Mouse (Mus musculus) limb, embryonic 12.5 days (tissue): ENCODE measurements around the gene Fdxacb1. TPM values are rescaled to one million over a fixed set of nuclear protein-coding genes. Genes with fewer than 3 reads are reported as not detected.

ENCODE experiments used
- ATAC-seq: fragments of 200-750 bp; cut with Nextera tagmentation; 2 replicates; pipeline ENCODE4 v1.8.0; 2017; ENCODE audit warnings: low read depth, moderate TSS enrichment; ENCODE audit not compliant: insufficient number of reproducible peaks, insufficient read depth, low FRiP score, low TSS enrichment
- H3K27ac ChIP-seq: fragments of 300-500 bp; sonication (generic); 2 replicates; pipeline ENCODE4 v1.5.1; 2016; ENCODE audit warnings: mild to moderate bottlenecking, moderate library complexity
- H3K27me3 ChIP-seq: fragments of 300-500 bp; sonication (generic); 2 replicates; pipeline ENCODE4 v1.6.1; 2016; ENCODE audit warnings: mild to moderate bottlenecking, moderate library complexity
- H3K36me3 ChIP-seq: fragments of 300-500 bp; sonication (generic); 2 replicates; pipeline ENCODE4 v1.6.1; 2016; ENCODE audit warnings: mild to moderate bottlenecking, moderate library complexity
- H3K4me1 ChIP-seq: fragments of 300-500 bp; sonication (generic); replicated peaks from 2 replicates; pipeline ENCODE4 v1.6.1; 2016
- H3K4me2 ChIP-seq: fragments of 300-500 bp; sonication (generic); 2 replicates; pipeline ENCODE4 v1.6.1; 2016; ENCODE audit warnings: mild to moderate bottlenecking, moderate library complexity
- H3K4me3 ChIP-seq: fragments of 300-500 bp; sonication (generic); replicated peaks from 2 replicates; pipeline ENCODE4 v1.5.1; 2016; ENCODE audit warnings: mild to moderate bottlenecking
- H3K9ac ChIP-seq: fragments of 300-500 bp; sonication (generic); replicated peaks from 2 replicates; pipeline ENCODE4 v1.6.1; 2016; ENCODE audit warnings: mild to moderate bottlenecking, moderate library complexity
- H3K9me3 ChIP-seq: fragments of 300-500 bp; sonication (generic); 2 replicates; pipeline ENCODE4 v1.6.1; 2016; ENCODE audit warnings: mild to moderate bottlenecking, moderate library complexity
- WGBS: fragments of 180-500 bp; shearing (Covaris S2); methylation state at CpG from one replicate; pipeline ENCODE4 v1.1.7; 2016; 5-methylcytosine and 5-hydroxymethylcytosine counted together
- polyA plus RNA-seq: library from polyadenylated mRNA; unstranded; fragments of >200 nt; fragmentation: Nextera tagmentation; extraction: Ambion mirVana; gene quantifications from 2 replicates; pipeline ENCODE4 v1.2.1, GENCODE M21; 2016

The Fdxacb1 gene
- polyA plus RNA-seq, 1 experiment from 2014 or later: 10.9 TPM

DNA sequence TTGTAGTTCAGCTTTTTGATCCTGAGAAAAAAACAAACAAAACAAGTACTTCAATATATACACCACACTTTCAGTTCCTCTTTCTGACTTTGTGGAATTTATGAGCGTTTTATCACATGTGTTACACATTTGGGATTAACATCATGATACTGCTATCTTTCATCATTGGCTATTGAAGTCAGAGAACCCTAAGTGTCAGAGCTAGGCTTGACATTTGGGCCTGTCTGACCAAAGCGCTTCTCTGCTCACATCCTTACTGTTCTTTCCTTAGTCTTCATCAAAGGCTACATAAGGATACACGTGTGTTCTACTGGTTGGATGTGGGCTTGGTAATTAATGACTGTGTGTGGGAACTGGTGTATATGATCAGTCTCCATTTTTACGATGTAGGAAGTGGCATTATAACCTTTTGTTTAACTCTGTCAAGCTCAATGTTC lies 6.0 kb downstream of the Fdxacb1 start:
- no peak for ATAC-seq
- H3K27ac ChIP-seq: no peak overlapping the region
- peaks cover 8% of the 10 kb centered on the region for H3K36me3 ChIP-seq
- peak overlapping the region; percentile 69 for H3K4me2 ChIP-seq
- no peaks in the 10 kb centered on the region for H3K9me3 ChIP-seq
- H3K4me3 ChIP-seq: peak overlapping the region; percentile 93; the same call in 1 of the 2 replicates
- H3K4me1 ChIP-seq: peaks cover 13% of the 10 kb centered on the region
- 0 out of 2 replicates have a peak overlapping the region, but pooled peaks have one; percentile 90 for H3K9ac ChIP-seq
- WGBS: 65% methylated on average over 4 of the region's 4 CpGs
- no peaks in the 10 kb centered on the region for H3K27me3 ChIP-seq

DNA sequence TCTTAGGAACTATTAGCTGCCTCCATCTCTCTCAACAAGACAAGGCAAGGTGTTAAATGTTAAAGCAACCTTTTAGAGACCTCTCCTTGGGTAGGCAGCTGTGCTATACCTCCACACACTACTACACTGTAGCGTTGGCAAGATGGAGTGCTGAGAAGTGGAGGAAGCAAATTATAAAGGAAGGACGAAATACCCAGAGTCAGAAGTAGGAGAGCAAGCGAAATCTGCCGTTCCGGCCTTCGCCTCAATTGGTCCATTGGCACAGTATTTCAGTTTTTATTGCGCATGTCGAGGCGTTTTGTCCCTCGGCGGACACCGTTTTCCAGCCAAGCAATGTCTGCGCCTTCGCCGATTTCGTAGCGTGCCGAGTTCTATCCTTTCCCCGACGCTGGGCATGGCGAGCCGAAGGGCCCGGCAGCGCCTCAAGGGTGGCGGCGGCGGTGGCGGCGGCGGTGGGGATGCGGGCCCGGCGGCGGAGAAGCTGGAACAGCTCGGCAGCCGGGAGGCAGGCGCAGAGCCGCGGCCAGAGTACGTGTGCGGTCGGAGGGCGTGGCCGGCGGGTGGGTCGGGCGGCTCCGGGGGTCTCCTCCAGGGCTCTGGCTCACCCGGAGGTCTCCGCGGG lies 7.1 kb downstream of the Fdxacb1 start, which contains the start of the genes Alg9 and 1110032A03Rik:
TSS of gene Alg9 (plus strand) at position 29 of the 622 bp plus-strand sequence.
TSS of gene 1110032A03Rik (minus strand) at position 530 of the 622 bp plus-strand sequence.
- peak; percentile 72; the same call in 1 of the 2 replicates for ATAC-seq
- H3K27ac ChIP-seq: peak within 1 kb of the TSS; percentile 91
- H3K9me3 ChIP-seq: no peaks in the 10 kb centered on the region
- no peaks in the 10 kb centered on the region for H3K27me3 ChIP-seq
- under 1% methylated on average over 49 of the region's 51 CpGs for WGBS
- H3K9ac ChIP-seq: peak within 1 kb of the TSS; percentile 90
- H3K4me2 ChIP-seq: peak within 1 kb of the TSS; percentile 69
- peak within 1 kb of the TSS; percentile 93 for H3K4me3 ChIP-seq
- peaks cover 11% of the 10 kb centered on the region for H3K4me1 ChIP-seq
- H3K36me3 ChIP-seq: peaks cover 18% of the 10 kb centered on the region

DNA sequence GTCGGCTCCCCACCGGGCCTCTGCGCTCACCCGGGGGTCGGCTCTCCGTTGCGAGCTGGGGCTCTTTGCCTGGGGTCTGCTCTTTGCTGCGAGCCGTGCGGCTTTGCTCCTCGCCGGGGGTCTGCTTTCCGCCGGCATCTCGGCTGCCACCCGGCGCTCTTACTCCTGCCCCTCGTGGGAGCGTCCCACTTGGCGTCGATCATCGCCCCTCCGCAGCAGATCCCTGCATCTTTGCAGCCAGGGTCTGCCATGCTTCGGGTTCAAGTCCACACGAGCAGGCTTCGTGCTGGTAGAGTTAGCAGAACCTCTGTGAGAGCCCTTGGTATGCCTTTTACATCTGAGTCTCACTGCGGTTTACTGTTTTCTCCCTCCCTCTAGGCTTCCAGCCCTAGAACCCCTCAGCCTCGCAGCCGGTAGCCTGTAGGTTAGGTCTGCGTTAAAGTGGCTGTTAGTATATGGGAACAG lies 7.7 kb downstream of the Fdxacb1 start:
- Histone ChIP-seq H3K4me1 (peaks cover 11% of the 10 kb centered on the region), H3K9me3 (no peaks in the 10 kb centered on the region), H3K27ac (peak overlapping the region; percentile 91), H3K9ac (peak overlapping the region; percentile 90), H3K4me3 (peak overlapping the region; percentile 93), H3K4me2 (peak overlapping the region; percentile 69), H3K36me3 (peaks cover 24% of the 10 kb centered on the region), H3K27me3 (no peaks in the 10 kb centered on the region)
- peak; percentile 66 for ATAC-seq
- WGBS: under 1% methylated on average over 30 of the region's 30 CpGs

DNA sequence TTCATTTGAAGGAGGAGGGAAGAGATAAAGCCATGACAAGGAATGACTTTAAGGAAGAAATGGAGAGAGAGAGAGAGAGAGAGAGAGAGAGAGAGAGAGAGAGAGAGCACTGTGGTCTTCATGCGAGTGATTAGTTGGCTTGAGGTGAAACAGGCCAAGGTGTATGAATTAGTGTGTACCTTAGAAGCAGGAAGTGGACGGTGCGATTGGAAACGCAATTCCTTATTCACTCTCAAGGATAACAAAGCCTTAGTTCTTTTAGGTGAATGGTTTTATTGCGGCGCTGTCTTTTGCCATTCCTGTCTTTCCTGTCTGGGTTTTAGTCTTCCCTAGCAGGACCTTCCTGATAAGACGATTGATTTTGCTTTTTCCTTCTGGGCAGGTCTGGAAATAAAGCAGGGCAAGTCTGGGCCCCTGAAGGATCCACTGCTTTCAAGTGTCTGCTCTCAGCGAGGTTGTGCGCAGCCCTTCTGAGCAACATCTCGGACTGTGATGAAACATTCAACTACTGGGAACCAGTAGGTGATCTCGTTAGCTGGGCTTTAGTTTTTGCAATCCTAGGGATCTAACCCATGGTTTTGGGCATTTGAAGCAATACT lies 8.2 kb downstream of the Fdxacb1 start:
- WGBS: 52% methylated on average over 11 of the region's 11 CpGs
- no peak overlapping the region; the same call in 1 of the 2 replicates for H3K27ac ChIP-seq

DNA sequence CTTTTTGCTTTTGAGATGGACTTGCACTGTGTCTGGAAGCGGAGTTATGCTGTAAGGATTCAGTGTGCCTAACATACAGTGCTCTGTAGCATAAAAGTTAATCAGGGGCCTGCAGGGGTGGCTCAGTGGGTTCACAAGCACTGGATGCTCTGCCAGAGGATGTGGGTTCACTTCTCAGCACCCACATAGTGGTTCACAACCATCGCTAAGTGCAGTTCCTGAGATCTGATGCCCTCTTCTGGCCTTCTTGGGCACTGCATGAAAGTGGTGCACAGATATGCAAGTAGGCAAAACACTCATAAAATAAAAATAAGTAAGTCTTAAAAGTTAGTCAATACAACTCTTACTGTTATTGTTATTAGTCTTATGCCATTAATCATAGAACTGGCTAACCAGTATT lies 14.1 kb downstream of the Fdxacb1 start:
- H3K4me1 ChIP-seq: no peaks in the 10 kb centered on the region
- no peak overlapping the region for H3K4me3 ChIP-seq
- peaks cover 85% of the 10 kb centered on the region for H3K36me3 ChIP-seq
- WGBS: 71% methylated on average over 2 of the region's 2 CpGs
- 0 out of 2 replicates have a peak, but pooled peaks cover 5% of the 10 kb centered on the region for H3K9me3 ChIP-seq
- H3K27me3 ChIP-seq: no peaks in the 10 kb centered on the region
- no peak overlapping the region for H3K4me2 ChIP-seq
- no peak overlapping the region for H3K9ac ChIP-seq
- H3K27ac ChIP-seq: no peak overlapping the region
- ATAC-seq: no peak

More for the DNA sequence above, 8.2 kb downstream of the Fdxacb1 start:
- H3K4me1 ChIP-seq: peaks cover 11% of the 10 kb centered on the region
- peak overlapping the region; percentile 90 for H3K9ac ChIP-seq
- ATAC-seq: no peak
- H3K27me3 ChIP-seq: no peaks in the 10 kb centered on the region
- H3K4me3 ChIP-seq: peak overlapping the region; percentile 93
- H3K4me2 ChIP-seq: peak overlapping the region; percentile 69
- H3K36me3 ChIP-seq: peaks cover 30% of the 10 kb centered on the region
- H3K9me3 ChIP-seq: no peaks in the 10 kb centered on the region

DNA sequence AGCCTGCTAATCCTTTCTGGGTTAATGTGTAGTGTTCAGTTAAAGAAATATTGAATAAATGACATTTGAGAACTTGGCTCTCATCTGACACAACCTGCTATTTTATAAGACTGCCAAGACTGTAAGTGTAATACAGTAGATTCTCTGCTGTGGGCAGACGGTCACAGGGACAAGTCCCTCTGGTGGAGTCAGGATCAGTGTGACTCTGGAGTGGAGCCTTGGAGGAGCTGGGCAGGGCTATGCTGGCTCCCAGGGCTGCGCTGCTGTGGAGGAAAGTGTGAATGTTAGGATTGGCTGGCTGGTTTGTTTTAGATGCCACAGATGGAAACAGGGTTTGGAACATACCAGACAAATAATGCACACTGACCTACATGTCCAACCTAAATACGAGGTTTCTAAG lies 27.2 kb downstream of the Fdxacb1 start:
- H3K27me3 ChIP-seq: no peaks in the 10 kb centered on the region
- WGBS: 93% methylated on average over 3 of the region's 3 CpGs
- no peak for ATAC-seq
- no peaks in the 10 kb centered on the region for H3K9me3 ChIP-seq
- H3K4me3 ChIP-seq: no peak overlapping the region
- H3K27ac ChIP-seq: no peak overlapping the region
- no peaks in the 10 kb centered on the region for H3K4me1 ChIP-seq
- H3K36me3 ChIP-seq: peaks cover 74% of the 10 kb centered on the region
- H3K4me2 ChIP-seq: no peak overlapping the region
- no peak overlapping the region for H3K9ac ChIP-seq

DNA sequence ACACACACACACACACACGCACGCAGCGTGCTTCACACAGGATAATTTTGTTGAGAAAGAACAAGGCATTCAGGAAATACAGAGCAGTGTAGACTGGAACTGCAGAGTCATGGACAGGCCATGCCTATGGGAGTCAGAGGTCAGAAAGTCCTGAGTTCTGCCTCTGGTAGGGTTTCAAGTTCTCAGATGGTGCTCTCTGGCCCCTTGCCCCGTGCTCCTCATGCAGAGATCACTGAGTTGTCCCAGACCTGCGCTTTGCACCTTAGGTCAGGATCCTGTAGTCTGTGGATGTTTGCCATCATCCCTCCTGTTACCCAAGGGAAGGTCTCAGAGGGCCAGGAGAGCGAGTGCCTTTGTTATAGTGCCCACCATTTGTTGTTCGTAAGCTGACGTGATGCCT lies 28.7 kb downstream of the Fdxacb1 start:
- no peak overlapping the region for H3K4me2 ChIP-seq

DNA sequence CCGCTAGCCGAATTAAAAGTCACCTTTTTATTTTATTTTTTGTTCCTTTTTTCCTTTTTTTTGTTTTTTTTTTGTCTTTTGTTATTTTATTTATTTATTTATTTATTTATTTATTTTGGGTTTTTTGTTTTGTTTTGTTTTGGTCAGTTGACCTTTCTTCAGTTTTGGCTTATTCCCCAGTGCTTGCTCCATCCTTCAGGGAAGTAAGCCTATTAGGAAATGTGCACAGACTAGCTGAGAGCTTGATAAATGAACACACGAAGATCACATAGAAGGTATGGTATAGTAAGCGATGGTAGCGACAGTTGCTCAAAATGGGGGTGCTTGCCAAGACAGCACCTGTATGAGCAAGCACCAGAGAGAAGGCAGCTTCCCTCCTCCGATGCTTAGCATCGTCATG lies 29.6 kb downstream of the Fdxacb1 start:
- WGBS: 95% methylated on average over 7 of the region's 7 CpGs
- peaks cover 73% of the 10 kb centered on the region for H3K36me3 ChIP-seq

More for the DNA sequence above, 28.7 kb downstream of the Fdxacb1 start:
- no peak overlapping the region for H3K4me3 ChIP-seq
- H3K27ac ChIP-seq: no peak overlapping the region
- H3K36me3 ChIP-seq: peaks cover 73% of the 10 kb centered on the region
- no peaks in the 10 kb centered on the region for H3K9me3 ChIP-seq
- no peak for ATAC-seq
- no peaks in the 10 kb centered on the region for H3K4me1 ChIP-seq
- H3K9ac ChIP-seq: no peak overlapping the region
- WGBS: 89% methylated on average over 8 of the region's 8 CpGs
- no peaks in the 10 kb centered on the region for H3K27me3 ChIP-seq

DNA sequence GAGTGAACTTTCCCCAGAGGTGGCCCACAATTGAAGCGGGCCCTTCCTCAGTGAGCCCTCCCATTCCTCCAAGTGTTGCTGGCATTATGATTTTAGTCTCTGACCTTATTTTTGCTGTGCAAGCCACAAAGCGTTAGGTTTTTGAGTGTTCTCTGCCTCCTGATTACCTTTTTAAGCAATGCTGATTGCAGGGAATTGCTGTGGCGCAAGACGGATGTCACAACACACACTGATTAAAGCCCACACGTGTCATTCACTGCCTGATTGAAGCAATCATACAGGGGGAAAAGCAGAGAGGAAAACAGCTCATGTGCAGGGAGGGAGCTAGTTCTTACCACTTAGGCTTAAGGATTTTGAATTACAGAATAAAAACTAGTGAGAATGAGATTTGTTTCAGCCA lies 30.3 kb downstream of the Fdxacb1 start:
- no peak overlapping the region for H3K9ac ChIP-seq
- no peak overlapping the region for H3K4me3 ChIP-seq
- ATAC-seq: no peak
- no peaks in the 10 kb centered on the region for H3K4me1 ChIP-seq
- no peak overlapping the region for H3K4me2 ChIP-seq
- no peaks in the 10 kb centered on the region for H3K27me3 ChIP-seq
- H3K27ac ChIP-seq: no peak overlapping the region
- H3K36me3 ChIP-seq: peaks cover 78% of the 10 kb centered on the region
- WGBS: 82% methylated on average over 5 of the region's 5 CpGs
- H3K9me3 ChIP-seq: no peaks in the 10 kb centered on the region

More for the DNA sequence above, 29.6 kb downstream of the Fdxacb1 start:
- Histone ChIP-seq H3K27ac (no peak overlapping the region), H3K9me3 (no peaks in the 10 kb centered on the region), H3K4me2 (no peak overlapping the region), H3K9ac (no peak overlapping the region), H3K4me1 (no peaks in the 10 kb centered on the region), H3K27me3 (no peaks in the 10 kb centered on the region), H3K4me3 (no peak overlapping the region)
- no peak for ATAC-seq

DNA sequence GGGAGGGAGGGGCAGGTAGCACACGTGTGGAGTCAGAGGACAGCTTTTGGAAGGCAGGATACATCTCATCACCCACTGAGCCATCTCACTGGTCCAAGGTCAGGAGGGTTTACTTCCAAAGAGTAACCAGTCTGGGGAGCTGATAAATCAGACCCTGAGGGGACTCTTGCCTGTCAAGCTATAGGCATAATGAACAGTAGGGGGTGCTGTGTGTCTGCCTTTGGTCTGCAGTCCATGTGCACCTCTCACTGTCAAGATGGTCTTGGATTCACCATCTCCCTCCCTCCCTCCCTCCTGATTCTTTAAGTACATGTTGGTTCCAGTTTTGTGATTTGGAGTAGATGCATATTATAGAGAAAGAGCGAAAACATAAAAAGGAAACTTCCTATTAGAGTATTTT lies 32.9 kb downstream of the Fdxacb1 start:
- Histone ChIP-seq H3K27ac (no peak overlapping the region), H3K9ac (no peak overlapping the region), H3K4me3 (no peak overlapping the region), H3K9me3 (no peaks in the 10 kb centered on the region), H3K36me3 (peaks cover 86% of the 10 kb centered on the region), H3K4me1 (no peaks in the 10 kb centered on the region), H3K4me2 (no peak overlapping the region), H3K27me3 (no peaks in the 10 kb centered on the region)
- WGBS: 65% methylated on average over 2 of the region's 2 CpGs
- no peak for ATAC-seq

DNA sequence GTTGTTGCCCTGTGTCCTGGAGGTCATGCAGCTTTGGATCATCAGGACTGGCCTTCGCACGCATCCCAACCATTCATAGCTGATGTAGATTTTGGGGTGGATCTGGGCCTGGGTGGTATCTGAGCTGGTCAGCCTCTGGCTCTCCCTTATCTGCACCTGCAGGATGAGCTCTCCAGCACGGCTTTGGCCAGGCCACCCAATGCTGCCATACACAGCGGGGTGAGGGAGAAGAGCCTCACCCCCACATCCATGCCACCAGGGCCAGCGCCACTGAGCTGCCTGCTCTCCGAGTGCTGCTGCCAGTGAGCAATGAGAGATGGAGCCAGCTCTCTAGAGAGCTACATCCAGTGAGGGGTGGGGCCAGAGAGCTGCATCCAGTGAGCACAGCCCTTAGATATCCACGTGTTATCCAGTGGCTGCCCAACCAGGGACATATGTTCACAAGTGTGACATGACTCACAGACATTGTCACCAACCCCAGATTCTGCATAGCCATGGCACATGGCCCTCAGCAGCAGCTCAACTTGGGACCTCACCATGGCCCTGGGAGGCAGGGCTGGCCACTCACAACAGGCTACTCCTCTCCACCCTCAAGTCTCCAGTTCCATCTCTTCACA lies 35.1 kb downstream of the Fdxacb1 start:
- no peak overlapping the region for H3K27ac ChIP-seq
- H3K9me3 ChIP-seq: no peaks in the 10 kb centered on the region
- no peaks in the 10 kb centered on the region for H3K4me1 ChIP-seq
- peaks cover 93% of the 10 kb centered on the region for H3K36me3 ChIP-seq
- no peak overlapping the region for H3K9ac ChIP-seq
- H3K4me3 ChIP-seq: no peak overlapping the region
- no peak for ATAC-seq
- H3K4me2 ChIP-seq: no peak overlapping the region
- no peaks in the 10 kb centered on the region for H3K27me3 ChIP-seq
- 82% methylated on average over 7 of the region's 7 CpGs for WGBS
